Mouse (Mus musculus) lung, postnatal 0 days (tissue): ENCODE results near the gene Pcsk5.

Source experiments
- CTCF ChIP-seq: IDR thresholded peaks from 2 replicates; pipeline ENCODE4 v1.5.1; 2016; ENCODE audit warnings: antibody characterized with exemption, mild to moderate bottlenecking
- EP300 ChIP-seq: IDR thresholded peaks from 2 replicates; pipeline ENCODE4 v1.6.1; 2016; ENCODE audit warnings: antibody characterized with exemption, mild to moderate bottlenecking, control low read depth

DNA sequence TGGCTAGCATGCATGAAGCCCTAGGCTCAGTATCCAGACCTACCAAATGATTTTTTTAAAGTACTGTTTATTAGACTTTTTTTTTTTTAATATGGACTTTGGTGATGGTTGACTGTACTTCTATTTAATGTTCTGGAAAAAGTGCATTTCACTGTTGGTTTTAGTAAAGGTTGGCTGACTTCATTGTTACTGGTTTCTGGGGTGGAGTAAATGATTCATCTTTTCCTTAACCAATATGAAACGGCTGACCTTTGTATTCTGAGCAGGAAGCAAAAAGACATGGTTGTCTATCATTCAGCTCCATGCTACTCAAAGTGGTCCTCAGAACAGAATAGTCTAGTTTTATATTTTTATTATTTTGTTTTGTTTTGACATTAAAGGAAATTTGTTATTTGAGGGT is 452.0 kb downstream of the Pcsk5 start:
- TF ChIP-seq CTCF (no peak), EP300 (no peak)
